Mouse (Mus musculus) adipose tissue, adult 10 weeks (tissue): ENCODE results near the gene Mc1r. TPM values are rescaled to one million over a fixed set of nuclear protein-coding genes. Genes with fewer than 3 reads are reported as not detected.

ENCODE experiments used
- polyA plus RNA-seq: library from polyadenylated mRNA; stranded (reverse); fragments of 350-450 nt; fragmentation: Illumina TruSeq; extraction: RNeasy Lipid Tissue Mini Kit (QIAGEN cat#74804); gene quantifications from one replicate; pipeline ENCODE4 v1.2.3, GENCODE M21; 2014; ENCODE audit warnings: low read depth, low replicate concordance

Gene Mc1r
- not detected for polyA plus RNA-seq

DNA sequence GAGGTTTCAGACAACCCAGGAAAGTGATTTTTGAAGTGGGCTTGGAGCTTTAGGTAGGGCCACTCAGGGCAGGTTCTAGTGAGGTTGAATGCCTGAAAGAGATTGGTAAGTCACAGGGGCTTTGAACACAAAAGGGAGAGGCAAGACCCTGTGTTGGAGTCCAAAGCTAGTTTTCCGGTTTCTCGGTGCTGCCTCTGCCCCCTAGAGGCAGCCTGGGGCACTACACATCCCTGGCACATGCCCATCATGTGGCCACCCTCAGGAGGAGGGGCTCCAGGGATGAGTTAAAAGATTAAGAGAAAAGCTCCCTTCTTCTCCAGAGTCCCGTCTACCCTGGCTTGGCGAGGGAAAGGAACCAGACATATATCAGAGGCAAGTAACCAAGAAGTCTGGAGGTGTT is at the start of gene Mc1r:
Gene Mc1r, plus strand, starts transcription at position 322 of the 400 bp plus-strand sequence.

DNA sequence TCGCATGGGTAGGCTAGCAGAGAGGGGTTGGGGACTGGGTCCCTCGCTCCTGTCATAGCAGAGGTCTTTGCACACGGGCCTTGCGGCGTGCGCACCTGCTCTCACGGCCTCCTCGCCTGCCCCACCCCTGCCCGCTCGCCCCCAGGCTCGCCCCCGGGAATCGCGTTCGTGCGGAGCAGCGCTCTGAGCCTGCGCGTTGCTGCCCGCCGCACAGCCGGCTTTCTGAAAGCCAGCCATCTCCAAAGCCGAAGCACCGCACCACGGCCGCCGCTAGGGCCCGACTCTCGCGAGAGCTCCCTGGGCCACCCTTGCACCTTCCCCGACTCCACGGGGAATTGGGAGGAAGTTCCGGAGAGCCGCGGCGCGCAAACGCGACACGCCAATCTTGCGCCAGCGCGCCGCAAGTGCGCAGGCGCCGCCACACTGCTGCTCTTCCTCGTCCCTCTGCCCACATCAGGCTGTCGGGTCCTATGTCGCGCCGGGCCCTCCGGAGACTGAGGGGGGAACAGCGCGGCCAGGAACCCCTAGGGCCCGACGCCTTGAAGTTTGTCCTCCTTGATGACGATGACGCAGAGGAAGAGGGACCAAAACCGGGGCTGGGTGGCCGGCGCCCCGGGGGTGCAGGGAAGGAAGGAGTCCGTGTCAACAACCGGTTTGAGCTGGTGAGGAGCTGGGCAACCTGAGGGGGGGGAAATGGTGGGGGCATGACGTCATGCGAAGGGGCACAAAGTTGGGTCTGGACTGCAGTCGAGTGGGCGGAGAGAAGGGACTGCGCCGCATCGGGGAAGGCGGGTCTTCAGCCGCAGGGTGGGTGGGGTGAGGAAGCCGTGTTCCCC is 33.3 kb upstream of the Mc1r start, which contains the start of gene Tcf25:
Gene Tcf25, plus strand, starts transcription at position 351 of the 836 bp plus-strand sequence.

DNA sequence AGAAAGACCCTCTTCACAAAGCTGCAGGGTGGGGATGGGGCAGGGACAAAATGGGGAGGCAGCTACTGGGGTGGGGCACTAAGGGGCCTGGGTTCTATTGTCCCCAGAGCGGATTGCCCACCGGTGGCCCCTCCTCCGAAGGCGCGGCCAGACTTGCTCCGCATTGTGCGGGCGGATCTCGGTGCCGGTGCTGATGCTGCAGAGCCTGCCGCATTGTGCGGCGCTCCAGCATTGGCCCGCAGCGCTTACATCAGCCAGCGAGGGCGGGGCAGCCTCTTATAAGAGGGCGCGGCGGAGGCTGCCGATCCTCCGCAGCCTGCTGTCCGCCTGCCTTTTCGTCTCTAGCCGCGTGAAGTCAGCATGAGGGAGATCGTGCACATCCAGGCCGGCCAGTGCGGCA is 4.3 kb downstream of the Mc1r start, which contains the start of gene Tubb3:
Gene Tubb3, plus strand, starts transcription at position 179 of the 400 bp plus-strand sequence.

GRCm38 (mm10) chr8:123423441-123423840 is 16.5 kb downstream of the Mc1r start, which contains the start of gene Def8:
Def8 (plus strand) TSS chr8:123423527.

Other genes with a start within 250 kb of the Mc1r start
- gene Sult5a1, start 248.8 kb upstream of the Mc1r start, polyA plus RNA-seq = 48.9 TPM
- gene Dpep1, start 220.9 kb upstream of the Mc1r start, polyA plus RNA-seq = 79.5 TPM
- 103 TPM for gene Chmp1a, start 194.3 kb upstream of the Mc1r start, polyA plus RNA-seq
- 30.3 TPM for gene Spata33, start 194.3 kb upstream of the Mc1r start, polyA plus RNA-seq
- gene Cdk10, start 182.3 kb upstream of the Mc1r start, polyA plus RNA-seq = 53.8 TPM
- 8.1 TPM for gene Spata2l, start 170.9 kb upstream of the Mc1r start, polyA plus RNA-seq
- gene Zfp276, start 152.9 kb upstream of the Mc1r start, polyA plus RNA-seq = 19.5 TPM
- 21.3 TPM for gene Vps9d1, start 152.8 kb upstream of the Mc1r start, polyA plus RNA-seq
- 42.5 TPM for gene Fanca, start 88.5 kb upstream of the Mc1r start, polyA plus RNA-seq
- 2.4 TPM for gene Spire2, start 74.4 kb upstream of the Mc1r start, polyA plus RNA-seq
- 213 TPM for gene Tcf25, start 33.4 kb upstream of the Mc1r start, polyA plus RNA-seq
- 0.84 TPM for gene Tubb3, start 4.3 kb downstream of the Mc1r start, polyA plus RNA-seq
- gene Def8, start 16.4 kb downstream of the Mc1r start, polyA plus RNA-seq = 30.5 TPM
- 27.3 TPM for gene Afg3l1, start 70.8 kb downstream of the Mc1r start, polyA plus RNA-seq
- gene Dbndd1, start 108.4 kb downstream of the Mc1r start, polyA plus RNA-seq = 3.1 TPM
- 17.9 TPM for gene Gas8, start 111.7 kb downstream of the Mc1r start, polyA plus RNA-seq
- gene Rhou, start 246.8 kb downstream of the Mc1r start, polyA plus RNA-seq = 23.0 TPM